18 mouse cellular contexts compared by ENCODE assay signal in the genomic region with DNA sequence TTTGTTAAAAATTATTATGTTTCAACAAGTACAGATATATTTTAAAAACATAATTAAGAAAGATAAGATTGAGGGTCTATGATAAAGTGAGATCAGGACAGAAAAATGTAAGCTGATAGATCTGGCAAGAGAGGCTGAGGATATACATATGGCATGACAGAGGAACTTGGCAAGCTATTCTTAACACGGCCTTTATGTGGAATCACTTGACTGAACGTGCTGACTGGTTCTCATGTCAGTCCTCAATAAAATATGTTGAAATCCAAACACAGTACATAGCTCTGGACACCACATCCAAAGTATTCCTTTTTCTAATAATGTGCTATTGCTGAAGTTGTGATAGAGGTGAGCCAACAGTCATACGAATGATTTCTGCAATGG.
DNase-seq lines count a peak whose midpoint lies in the region; ATAC-seq lines count a peak whose summit lies in the region.
"Had no signal": no experiment of that assay in that cellular context is flagged by ENCODE, and none has a peak within 500 bp of the region (broad histone marks: within the 10 kb centered on the region; RNA-seq: fewer than 3 reads in every experiment).

No protein-coding gene starts in this region.

- no peak overlapping the region for H3K4me3 ChIP-seq in heart, embryonic 13.5 days
- no peak overlapping the region for H3K4me3 ChIP-seq in kidney, embryonic 15.5 days (replicated peaks)
- no peak overlapping the region for H3K4me3 ChIP-seq in lung, embryonic 16.5 days (ENCODE audit: low read length)
- H3K4me3 ChIP-seq: limb, embryonic 15.5 days; liver, embryonic 15.5 days had no signal

- H3K4me1 ChIP-seq in heart, embryonic 13.5 days = no peaks in the 10 kb centered on the region
- H3K4me1 ChIP-seq in kidney, embryonic 15.5 days = no peaks in the 10 kb centered on the region
- 0 out of 2 replicates have a peak, but pooled peaks cover 3% of the 10 kb centered on the region for H3K4me1 ChIP-seq in lung, embryonic 16.5 days (replicated peaks; ENCODE audit: control insufficient read depth, insufficient read depth, low read length)
- H3K4me1 ChIP-seq: limb, embryonic 15.5 days; liver, embryonic 15.5 days had no signal

- H3K27ac ChIP-seq in heart, embryonic 13.5 days (replicated peaks) = 0 out of 2 replicates have a peak overlapping the region, but pooled peaks have one; percentile 28
- no peak overlapping the region for H3K27ac ChIP-seq in kidney, embryonic 15.5 days
- no peak overlapping the region for H3K27ac ChIP-seq in lung, embryonic 16.5 days (ENCODE audit: low read length)
- H3K27ac ChIP-seq: limb, embryonic 15.5 days; liver, embryonic 15.5 days had no signal

- peaks cover 9% of the 10 kb centered on the region; the same call in 1 of the 2 replicates for H3K9me3 ChIP-seq in heart, embryonic 13.5 days
- H3K9me3 ChIP-seq in kidney, embryonic 15.5 days (replicated peaks) = no peaks in the 10 kb centered on the region
- peaks cover 3% of the 10 kb centered on the region for H3K9me3 ChIP-seq in lung, embryonic 16.5 days (ENCODE audit: control insufficient read depth, low read length)
- H3K9me3 ChIP-seq: limb, embryonic 15.5 days; liver, embryonic 15.5 days had no signal

- no peak overlapping the region for H3K9ac ChIP-seq in heart, embryonic 13.5 days
- no peak overlapping the region for H3K9ac ChIP-seq in kidney, embryonic 15.5 days
- no peak overlapping the region for H3K9ac ChIP-seq in lung, embryonic 16.5 days (ENCODE audit: low read length)
- H3K9ac ChIP-seq: limb, embryonic 15.5 days; liver, embryonic 15.5 days had no signal

- ATAC-seq in heart, embryonic 13.5 days (ENCODE audit: extremely low read depth, insufficient number of reproducible peaks, low FRiP score, low TSS enrichment) = no peak
- ATAC-seq in kidney, embryonic 15.5 days (replicated peaks; ENCODE audit: low FRiP score) = 0 out of 2 replicates have a peak, but pooled peaks have one; percentile 33
- ATAC-seq in lung, embryonic 16.5 days (ENCODE audit: low read depth) = peak; percentile 97
- ATAC-seq: hindbrain, embryonic 16.5 days had no signal

- H3K36me3 ChIP-seq in heart, embryonic 13.5 days = no peaks in the 10 kb centered on the region
- no peaks in the 10 kb centered on the region for H3K36me3 ChIP-seq in kidney, embryonic 15.5 days
- no peaks in the 10 kb centered on the region for H3K36me3 ChIP-seq in lung, embryonic 16.5 days (ENCODE audit: control insufficient read depth, insufficient read depth, low read length)
- H3K36me3 ChIP-seq: limb, embryonic 15.5 days; liver, embryonic 15.5 days had no signal

- no peak for DNase-seq in heart, adult 11 months
- DNase-seq in kidney, postnatal 25 days = no peak
- no peak for DNase-seq in lung, postnatal 10 days
- DNase-seq in telencephalon, adult 2 months (ENCODE audit: low read depth, low spot score) = peak; percentile 16
- DNase-seq: adrenal gland, postnatal 25 days; B cell, adult 2 months; cerebellum, adult 2 months; cerebellum, postnatal 36 days; kidney, adult 2 months; layer of hippocampus, postnatal 36 days; right cerebral cortex, postnatal 25 days had no signal

- no peak overlapping the region for H3K4me2 ChIP-seq in heart, embryonic 13.5 days
- no peak overlapping the region for H3K4me2 ChIP-seq in kidney, embryonic 15.5 days
- no peak overlapping the region for H3K4me2 ChIP-seq in lung, embryonic 16.5 days (ENCODE audit: low read depth, low read length)
- H3K4me2 ChIP-seq: limb, embryonic 15.5 days; liver, embryonic 15.5 days; midbrain, embryonic 11.5 days had no signal

- H3K27me3 ChIP-seq in heart, embryonic 13.5 days (replicated peaks) = no peaks in the 10 kb centered on the region
- no peaks in the 10 kb centered on the region for H3K27me3 ChIP-seq in kidney, embryonic 15.5 days
- H3K27me3 ChIP-seq in lung, embryonic 16.5 days (ENCODE audit: control insufficient read depth, insufficient read depth, low read depth, low read length) = no peaks in the 10 kb centered on the region
- H3K27me3 ChIP-seq: limb, embryonic 15.5 days; liver, embryonic 15.5 days had no signal

- WGBS in heart, embryonic 13.5 days = 49% methylated on average over 3 of the region's 3 CpGs
- WGBS in kidney, embryonic 15.5 days = 51% methylated on average over 3 of the region's 3 CpGs
- WGBS in lung, embryonic 16.5 days = 42% methylated on average over 3 of the region's 3 CpGs
